ENCODE assay signal across 8 mouse cellular contexts in genomic region chr8:108537686-108538551, GRCm38 (mm10).
DNase-seq lines count a peak whose midpoint lies in the region; TF ChIP-seq lines count a peak whose summit lies in the region.

No protein-coding gene starts in this region.

- peak; percentile 6 to 19 for DNase-seq in cerebellum, postnatal 25 days
- DNase-seq in cerebellum, adult 11-12 months = no peak
- DNase-seq in lung, postnatal 10 days = peak; percentile 11
- DNase-seq in lung, adult 2 months = no peak
- peak; percentile 14 to 30 for DNase-seq in left cerebral cortex, postnatal 25 days (ENCODE audit: low spot score in 2 of 2)
- DNase-seq in right cerebral cortex, postnatal 25 days = peak; percentile 29
- no peak for DNase-seq in spleen, adult 18-20 months
- no peak for DNase-seq in kidney, postnatal 14 days

- no peak for TF ChIP-seq CTCF in lung, adult 2 months (IDR thresholded peaks at IDR 0.05; ENCODE audit: insufficient read depth, low read length)

- no peak for TF ChIP-seq POLR2A in lung, adult 2 months (IDR thresholded peaks at IDR 0.05; ENCODE audit: borderline replicate concordance, extremely low read depth, low read depth, low read length)

- intact Hi-C loops in left cerebral cortex, postnatal 25 days (cut with DNase I) = no loop called here

- WGBS in lung, adult 2 months = 76% methylated on average over 25 of the region's 25 CpGs

- no peaks in the 10 kb centered on the region for H3K4me1 ChIP-seq in lung, adult 2 months (ENCODE audit: control insufficient read depth, insufficient read depth, low read length)

- H3K4me3 ChIP-seq in lung, adult 2 months (replicated peaks; ENCODE audit: extremely low read depth, low read depth, low read length) = no peak overlapping the region

Comparison
In these comparisons a context has a peak if more than half of its experiments do, and no peak if none do; other contexts are left out.
1. DNase-seq: peak in cerebellum, postnatal 25 days (2 of 2), lung, postnatal 10 days (single experiment), left cerebral cortex, postnatal 25 days (2 of 2) and right cerebral cortex, postnatal 25 days (single experiment); none in cerebellum, adult 11-12 months (single experiment), lung, adult 2 months (single experiment), spleen, adult 18-20 months (0 of 2) and kidney, postnatal 14 days (single experiment).